Mouse (Mus musculus): ENCODE data around the gene Gm10570. TPM values are rescaled to one million over a fixed set of nuclear protein-coding genes. Genes with fewer than 3 reads are reported as not detected.
A peak's percentile ranks its signal among the peaks of the same experiment; 100 is the strongest.

Gene Gm10570
- not detected in 2 replicates for polyA plus RNA-seq (2012; rRNA removed)

DNA sequence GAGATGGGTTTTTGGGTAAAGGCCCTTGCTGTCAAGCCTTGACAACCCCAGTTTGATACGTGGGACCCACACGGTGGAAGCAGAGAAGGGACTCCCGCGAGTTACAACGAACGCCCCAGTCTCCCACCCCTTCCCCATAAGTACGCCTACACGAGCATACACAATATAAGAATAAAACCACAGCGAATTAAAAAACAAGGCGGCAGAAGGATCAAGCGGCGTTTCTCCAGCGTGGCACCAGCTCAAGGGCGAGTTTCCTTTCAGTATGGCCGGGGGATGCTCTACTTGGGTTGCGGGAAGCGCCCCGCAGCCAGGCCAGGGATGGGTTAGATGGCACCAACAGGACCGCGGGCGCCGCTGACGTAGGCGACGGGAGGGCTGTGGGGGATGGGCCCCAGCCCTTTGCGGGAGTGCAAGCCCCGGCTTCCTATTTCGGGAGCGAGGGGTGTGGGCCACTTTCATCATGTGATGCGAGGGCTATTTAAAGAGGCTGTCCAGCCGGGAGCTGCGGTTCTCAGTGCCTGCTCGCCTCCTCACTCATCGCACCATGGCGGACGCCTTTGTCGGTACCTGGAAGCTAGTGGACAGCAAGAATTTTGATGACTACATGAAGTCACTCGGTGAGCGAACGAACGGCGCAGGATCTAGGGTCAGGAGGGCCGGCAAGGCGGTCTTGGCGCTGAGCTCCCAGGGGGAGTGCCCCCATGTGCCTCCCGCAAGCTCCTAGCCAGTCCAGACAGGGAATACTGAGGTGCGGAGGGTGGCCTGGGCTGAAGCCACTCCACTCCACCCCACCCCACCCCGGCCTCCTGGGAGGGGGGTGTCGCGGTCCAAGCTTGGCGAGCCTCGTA is at the start of gene Gm10570, which contains the start of gene Fabp3:
Gene Gm10570, minus strand, starts transcription at position 444 of the 851 bp plus-strand sequence.
Gene Fabp3, plus strand, starts transcription at position 365 of the 851 bp plus-strand sequence.
- H3K27ac ChIP-seq (ENCODE audit: insufficient read depth, low read length): no peak within 1 kb of the TSS
- peaks cover 6% of the 10 kb centered on the region; the same call in 1 of the 2 replicates for H3K4me1 ChIP-seq (ENCODE audit: control insufficient read depth, insufficient read depth, insufficient read length)
- peak within 1 kb of the TSS; percentile 7; the same call in 1 of the 2 replicates for H3K4me3 ChIP-seq (ENCODE audit: extremely low read depth, insufficient read depth, insufficient read length)
- peaks cover 19% of the 10 kb centered on the region for H3K27me3 ChIP-seq (ENCODE audit: control insufficient read depth, insufficient read depth, low read length)
- H3K36me3 ChIP-seq (ENCODE audit: control insufficient read depth, insufficient read depth, low read length): no peaks in the 10 kb centered on the region
- no peak for TF ChIP-seq CTCF (IDR thresholded peaks at IDR 0.05; ENCODE audit: extremely low read depth, insufficient read depth, insufficient read length, insufficient replicate concordance)
- no peak for DNase-seq (ENCODE audit: low read depth in 1 of 2, low spot score in 2 of 2)
- 3% methylated on average over 52 of the region's 52 CpGs for WGBS

DNA sequence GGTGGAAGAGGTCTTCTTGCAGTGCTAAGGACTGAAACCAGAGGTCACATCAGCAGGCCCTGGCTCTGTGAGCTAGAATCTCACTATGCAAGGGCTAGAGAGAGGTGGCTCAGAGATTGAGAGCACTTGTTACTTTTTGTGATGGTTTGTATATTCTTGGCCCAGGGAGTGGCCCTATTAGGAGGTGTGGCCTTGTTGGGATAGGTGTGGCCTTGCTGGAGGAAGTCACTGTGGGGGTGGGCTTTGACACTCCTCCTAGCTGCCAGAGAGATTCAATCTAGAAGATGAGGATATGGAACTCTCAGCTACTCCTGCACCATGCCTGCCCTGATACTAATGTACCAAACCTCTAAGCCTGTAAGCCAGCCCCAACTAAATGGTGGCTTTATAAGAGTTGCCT is 49.5 kb upstream of the Gm10570 start:
- H3K27ac ChIP-seq (ENCODE audit: insufficient read depth, low read length): no peak overlapping the region
- H3K4me3 ChIP-seq (ENCODE audit: extremely low read depth, insufficient read depth, insufficient read length): no peak overlapping the region
- H3K36me3 ChIP-seq (ENCODE audit: control insufficient read depth, insufficient read depth, low read length): peaks cover 5% of the 10 kb centered on the region
- no peaks in the 10 kb centered on the region for H3K27me3 ChIP-seq (ENCODE audit: control insufficient read depth, insufficient read depth, low read length)
- no peak for DNase-seq (ENCODE audit: low read depth in 1 of 2, low spot score in 2 of 2)
- no peak for TF ChIP-seq POLR2A (IDR thresholded peaks at IDR 0.05; ENCODE audit: low read depth, low read length)
- no peak for TF ChIP-seq CTCF (IDR thresholded peaks at IDR 0.05; ENCODE audit: extremely low read depth, insufficient read depth, insufficient read length, insufficient replicate concordance)
- peaks cover 2% of the 10 kb centered on the region; the same call in 1 of the 2 replicates for H3K4me1 ChIP-seq (ENCODE audit: control insufficient read depth, insufficient read depth, insufficient read length)

DNA sequence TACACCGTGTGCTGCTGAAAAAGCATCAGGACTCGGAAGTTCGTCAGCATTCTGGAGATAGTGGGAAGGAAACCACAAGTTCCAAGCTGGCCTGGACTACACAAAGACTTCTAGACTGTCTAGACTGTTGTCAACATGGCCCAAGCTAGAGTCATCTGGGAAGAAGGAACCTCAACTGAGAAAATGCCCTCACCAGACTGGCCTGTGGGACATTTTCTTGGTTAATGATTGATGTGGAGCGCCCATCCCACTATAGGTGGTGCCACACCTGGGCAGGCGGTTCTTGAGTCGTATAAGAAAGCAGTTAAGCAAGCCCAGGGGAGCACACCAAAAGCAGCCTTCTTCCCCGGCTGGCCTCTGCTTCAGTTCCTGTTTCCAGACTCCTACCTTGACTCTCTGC is 44.1 kb upstream of the Gm10570 start:
- H3K36me3 ChIP-seq (ENCODE audit: control insufficient read depth, insufficient read depth, low read length): peaks cover 26% of the 10 kb centered on the region
- 90% methylated on average over 7 of the region's 7 CpGs for WGBS

DNA sequence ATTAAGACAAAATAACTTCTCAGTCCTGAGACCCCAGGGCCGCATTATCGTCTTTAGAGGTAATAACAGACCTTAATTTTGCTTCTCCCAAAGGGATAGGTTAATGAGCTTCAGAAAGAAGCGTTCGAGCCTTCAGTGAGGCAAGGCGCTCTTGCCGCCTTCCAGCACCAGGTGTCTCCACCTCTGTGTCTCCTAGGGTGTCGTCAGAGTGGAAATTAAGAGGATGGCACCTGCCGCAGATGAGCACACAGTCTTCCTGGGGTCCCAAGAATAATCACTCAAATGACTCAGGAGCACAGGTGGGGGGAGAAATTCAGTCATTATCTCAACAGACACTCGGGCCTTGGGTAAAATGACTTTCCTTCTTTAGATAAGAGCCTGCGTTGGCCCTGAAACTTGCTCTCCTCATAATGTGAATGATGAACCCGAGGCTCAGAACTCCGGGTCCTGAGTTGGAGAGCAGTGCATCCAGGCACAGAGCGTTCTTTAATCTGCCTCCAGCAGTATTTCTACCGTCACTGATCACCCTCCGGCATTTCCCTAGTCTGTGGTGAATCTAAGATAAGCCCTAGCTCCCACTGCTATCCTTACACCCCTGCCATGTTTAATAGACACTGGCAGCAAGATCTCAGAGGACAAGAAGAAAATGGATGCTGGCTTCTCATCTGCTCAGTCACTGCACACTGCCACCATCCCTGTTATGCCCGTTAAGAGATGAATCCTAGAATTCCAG is 42.4 kb upstream of the Gm10570 start:
- DNase-seq (ENCODE audit: low read depth in 1 of 2, low spot score in 2 of 2): no peak
- 91% methylated on average over 16 of the region's 16 CpGs for WGBS
- Histone ChIP-seq H3K36me3 (ENCODE audit: control insufficient read depth, insufficient read depth, low read length) (peaks cover 28% of the 10 kb centered on the region), H3K27ac (ENCODE audit: insufficient read depth, low read length) (no peak overlapping the region), H3K4me1 (ENCODE audit: control insufficient read depth, insufficient read depth, insufficient read length) (no peaks in the 10 kb centered on the region), H3K4me3 (ENCODE audit: extremely low read depth, insufficient read depth, insufficient read length) (no peak overlapping the region), H3K27me3 (ENCODE audit: control insufficient read depth, insufficient read depth, low read length) (no peaks in the 10 kb centered on the region)
- TF ChIP-seq POLR2A (IDR thresholded peaks at IDR 0.05; ENCODE audit: low read depth, low read length) (no peak), CTCF (IDR thresholded peaks at IDR 0.05; ENCODE audit: extremely low read depth, insufficient read depth, insufficient read length, insufficient replicate concordance) (no peak)

More for the DNA sequence above, 44.1 kb upstream of the Gm10570 start:
- TF ChIP-seq POLR2A (IDR thresholded peaks at IDR 0.05; ENCODE audit: low read depth, low read length) (no peak), CTCF (IDR thresholded peaks at IDR 0.05; ENCODE audit: extremely low read depth, insufficient read depth, insufficient read length, insufficient replicate concordance) (no peak)
- H3K27ac ChIP-seq (ENCODE audit: insufficient read depth, low read length): no peak overlapping the region
- no peak for DNase-seq (ENCODE audit: low read depth in 1 of 2, low spot score in 2 of 2)
- H3K4me3 ChIP-seq (ENCODE audit: extremely low read depth, insufficient read depth, insufficient read length): no peak overlapping the region
- no peaks in the 10 kb centered on the region for H3K4me1 ChIP-seq (ENCODE audit: control insufficient read depth, insufficient read depth, insufficient read length)
- no peaks in the 10 kb centered on the region for H3K27me3 ChIP-seq (ENCODE audit: control insufficient read depth, insufficient read depth, low read length)

DNA sequence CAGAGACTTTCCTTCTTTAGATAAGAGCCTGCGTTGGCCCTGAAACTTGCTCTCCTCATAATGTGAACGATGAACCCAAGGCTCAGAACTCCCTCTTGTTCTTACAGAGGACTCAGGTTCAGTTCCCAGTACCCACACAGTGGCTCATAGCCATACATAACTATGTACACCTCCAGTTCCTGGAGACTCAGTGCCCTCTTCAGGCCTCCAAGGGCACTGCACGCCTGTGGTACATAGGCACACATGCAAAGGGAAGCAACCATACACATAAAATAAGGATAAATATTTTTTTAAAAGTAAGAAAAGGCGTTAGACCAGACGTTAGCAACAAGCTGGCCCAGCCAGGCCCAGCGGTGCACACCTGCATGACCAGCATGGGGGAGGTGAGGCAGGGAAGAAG is 41.2 kb upstream of the Gm10570 start:
- Histone ChIP-seq H3K27me3 (ENCODE audit: control insufficient read depth, insufficient read depth, low read length) (no peaks in the 10 kb centered on the region), H3K4me3 (ENCODE audit: extremely low read depth, insufficient read depth, insufficient read length) (no peak overlapping the region), H3K36me3 (ENCODE audit: control insufficient read depth, insufficient read depth, low read length) (peaks cover 31% of the 10 kb centered on the region), H3K27ac (ENCODE audit: insufficient read depth, low read length) (no peak overlapping the region), H3K4me1 (ENCODE audit: control insufficient read depth, insufficient read depth, insufficient read length) (no peaks in the 10 kb centered on the region)
- TF ChIP-seq POLR2A (IDR thresholded peaks at IDR 0.05; ENCODE audit: low read depth, low read length) (no peak), CTCF (IDR thresholded peaks at IDR 0.05; ENCODE audit: extremely low read depth, insufficient read depth, insufficient read length, insufficient replicate concordance) (no peak)
- 97% methylated on average over 6 of the region's 6 CpGs for WGBS
- DNase-seq (ENCODE audit: low read depth in 1 of 2, low spot score in 2 of 2): no peak

DNA sequence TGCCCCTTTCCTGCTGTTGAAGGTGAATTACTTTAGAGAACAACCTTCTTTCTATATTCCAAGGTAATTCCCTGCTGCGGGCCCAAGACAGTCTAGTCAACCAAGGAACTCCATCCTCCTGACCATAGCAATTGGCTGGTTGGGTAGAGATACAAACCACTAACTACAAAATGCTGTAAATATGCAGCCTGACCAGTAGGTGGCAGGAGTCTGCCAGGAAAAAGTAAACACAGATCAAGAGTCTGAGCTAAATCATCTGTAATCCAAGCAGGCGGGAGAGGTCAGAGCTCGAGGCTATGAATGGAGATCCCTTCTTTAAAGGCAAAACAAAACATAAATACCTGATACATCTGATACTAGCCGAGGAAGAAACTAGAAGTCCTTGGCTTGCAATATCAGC is 33.2 kb upstream of the Gm10570 start:
- peak; percentile 12 to 45 for DNase-seq (ENCODE audit: low read depth in 1 of 2, low spot score in 2 of 2)
- H3K4me3 ChIP-seq (ENCODE audit: extremely low read depth, insufficient read depth, insufficient read length): no peak overlapping the region
- 42% methylated on average over 4 of the region's 4 CpGs for WGBS
- TF ChIP-seq POLR2A (IDR thresholded peaks at IDR 0.05; ENCODE audit: low read depth, low read length) (no peak), CTCF (IDR thresholded peaks at IDR 0.05; ENCODE audit: extremely low read depth, insufficient read depth, insufficient read length, insufficient replicate concordance) (no peak; the same call in 1 of the 2 replicates)
- peaks cover 23% of the 10 kb centered on the region for H3K36me3 ChIP-seq (ENCODE audit: control insufficient read depth, insufficient read depth, low read length)
- no peaks in the 10 kb centered on the region for H3K4me1 ChIP-seq (ENCODE audit: control insufficient read depth, insufficient read depth, insufficient read length)
- H3K27ac ChIP-seq (ENCODE audit: insufficient read depth, low read length): no peak overlapping the region
- no peaks in the 10 kb centered on the region for H3K27me3 ChIP-seq (ENCODE audit: control insufficient read depth, insufficient read depth, low read length)

Data from spleen, adult 2 months (tissue).